Mouse (Mus musculus): ENCODE results near the gene Lrrc27.

- no peak for TF ChIP-seq CTCF (IDR thresholded peaks at IDR 0.05; ENCODE audit: low read depth, low read length)
- TF ChIP-seq POLR2A (IDR thresholded peaks at IDR 0.05; ENCODE audit: insufficient read depth, low read length) = no peak
- no peak for TF ChIP-seq EP300 (IDR thresholded peaks at IDR 0.05; ENCODE audit: insufficient read depth, low read depth, low read length)
These were observed 66.8 kb downstream of the Lrrc27 start for GRCm38 (mm10) chr7:139279571-139279970.
